Mouse (Mus musculus) forebrain, embryonic 15.5 days (tissue): ENCODE measurements around the gene Tgif2. TPM values are rescaled to one million over a fixed set of nuclear protein-coding genes. Genes with fewer than 3 reads are reported as not detected.
"Not testable (repeated sequence)": the region's sequence is repeated elsewhere in the genome, so short reads cannot be mapped to it uniquely, and the experiment has no call there.

Source experiments
- ATAC-seq: fragments of 200-750 bp; cut with Nextera tagmentation; replicated peaks from 2 replicates; pipeline ENCODE4 v1.8.0; 2017; ENCODE audit warnings: mild to moderate bottlenecking, moderate TSS enrichment, moderate library complexity
- H3K27ac ChIP-seq: fragments of 300-500 bp; sonication (generic); replicated peaks from 2 replicates; pipeline ENCODE4 v1.5.1; 2015; ENCODE audit warnings: mild to moderate bottlenecking, inconsistent platforms
- H3K27me3 ChIP-seq: fragments of 300-500 bp; sonication (generic); 2 replicates; pipeline ENCODE4 v1.6.1; 2015; ENCODE audit warnings: inconsistent platforms
- H3K36me3 ChIP-seq: fragments of 300-500 bp; sonication (generic); 2 replicates; pipeline ENCODE4 v1.6.1; 2015; ENCODE audit warnings: mild to moderate bottlenecking, inconsistent platforms
- H3K4me1 ChIP-seq: fragments of 300-500 bp; sonication (generic); 2 replicates; pipeline ENCODE4 v1.6.1; 2015; ENCODE audit warnings: inconsistent platforms
- H3K4me2 ChIP-seq: fragments of 300-500 bp; sonication (generic); replicated peaks from 2 replicates; pipeline ENCODE4 v1.6.1; 2015; ENCODE audit warnings: mild to moderate bottlenecking, inconsistent platforms
- H3K4me3 ChIP-seq: fragments of 300-500 bp; sonication (generic); 2 replicates; pipeline ENCODE4 v1.5.1; 2015; ENCODE audit warnings: mild to moderate bottlenecking, inconsistent platforms
- H3K9ac ChIP-seq: fragments of 300-500 bp; sonication (generic); replicated peaks from 2 replicates; pipeline ENCODE4 v1.6.1; 2015; ENCODE audit warnings: mild to moderate bottlenecking, inconsistent platforms
- H3K9me3 ChIP-seq: fragments of 300-500 bp; sonication (generic); 2 replicates; pipeline ENCODE4 v1.6.1; 2016; ENCODE audit warnings: inconsistent platforms
- WGBS: fragments of 180-500 bp; shearing (Covaris S2); methylation state at CpG from one replicate; pipeline ENCODE4 v1.1.7; 2015; ENCODE audit warnings: mixed read lengths; 5-methylcytosine and 5-hydroxymethylcytosine counted together
- polyA plus RNA-seq: library from polyadenylated mRNA; unstranded; fragments of >200 nt; fragmentation: Nextera tagmentation; extraction: Ambion mirVana; gene quantifications from 2 replicates; pipeline ENCODE4 v1.2.1, GENCODE M21; 2015

Tgif2 gene
- polyA plus RNA-seq, 1 experiment from 2014 or later: 42.4 TPM

DNA sequence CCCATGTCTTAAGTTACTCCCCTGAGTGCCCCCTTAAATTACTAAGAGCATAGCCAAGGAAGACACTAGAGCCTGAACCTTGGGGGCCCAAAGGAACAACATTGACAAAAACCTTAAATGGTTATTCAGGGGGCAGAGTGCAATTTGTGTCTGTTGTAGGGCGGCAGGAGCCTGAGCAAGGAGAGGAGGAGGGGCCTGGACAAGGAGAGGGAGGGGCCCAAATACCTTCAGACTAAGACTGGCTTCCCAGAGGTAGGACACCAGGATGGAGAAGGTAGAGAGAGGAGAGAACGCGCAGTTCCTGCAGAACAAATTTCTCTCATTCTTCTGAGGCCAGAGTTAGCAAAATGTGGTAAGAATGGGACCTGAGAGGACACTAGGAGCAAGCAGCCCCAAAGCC, 24.4 kb upstream of the Tgif2 start:
- 67% methylated on average over 3 of the region's 3 CpGs for whole genome bisulfite sequencing
- no peak for ATAC-seq

DNA sequence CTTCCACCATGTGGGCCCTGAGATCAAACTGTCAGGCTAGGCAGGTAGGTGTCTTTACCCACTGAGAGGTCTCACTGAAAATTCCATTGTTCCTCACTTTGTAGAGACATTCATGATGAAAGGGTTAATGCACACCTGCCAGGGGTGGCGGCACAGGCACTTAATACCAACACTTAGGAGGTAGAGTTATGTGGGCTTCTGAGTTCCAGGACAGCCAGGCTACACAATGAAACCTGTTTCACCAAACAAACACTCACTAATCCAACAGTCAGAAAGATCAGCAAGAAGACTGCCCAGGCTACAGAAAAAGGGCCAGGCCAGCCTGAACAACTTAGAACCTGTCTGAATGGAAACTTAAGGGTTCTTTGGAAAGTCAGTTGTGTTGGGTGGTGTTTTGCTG, 23.7 kb upstream of the Tgif2 start:
- Histone ChIP-seq H3K4me3 (no peak overlapping the region), H3K9ac (no peak overlapping the region), H3K27ac (no peak overlapping the region), H3K4me1 (no peaks in the 10 kb centered on the region), H3K4me2 (no peak overlapping the region), H3K9me3 (no peaks in the 10 kb centered on the region), H3K27me3 (no peaks in the 10 kb centered on the region), H3K36me3 (no peaks in the 10 kb centered on the region)
- 64% methylated on average over 1 of the region's 1 CpGs for WGBS
- ATAC-seq: no peak

More for the DNA sequence above, 24.4 kb upstream of the Tgif2 start:
- H3K4me2 ChIP-seq: no peak overlapping the region
- H3K27ac ChIP-seq: no peak overlapping the region
- H3K9me3 ChIP-seq: no peaks in the 10 kb centered on the region
- H3K9ac ChIP-seq: no peak overlapping the region
- H3K4me1 ChIP-seq: no peaks in the 10 kb centered on the region
- H3K36me3 ChIP-seq: no peaks in the 10 kb centered on the region
- H3K4me3 ChIP-seq: no peak overlapping the region
- H3K27me3 ChIP-seq: no peaks in the 10 kb centered on the region

DNA sequence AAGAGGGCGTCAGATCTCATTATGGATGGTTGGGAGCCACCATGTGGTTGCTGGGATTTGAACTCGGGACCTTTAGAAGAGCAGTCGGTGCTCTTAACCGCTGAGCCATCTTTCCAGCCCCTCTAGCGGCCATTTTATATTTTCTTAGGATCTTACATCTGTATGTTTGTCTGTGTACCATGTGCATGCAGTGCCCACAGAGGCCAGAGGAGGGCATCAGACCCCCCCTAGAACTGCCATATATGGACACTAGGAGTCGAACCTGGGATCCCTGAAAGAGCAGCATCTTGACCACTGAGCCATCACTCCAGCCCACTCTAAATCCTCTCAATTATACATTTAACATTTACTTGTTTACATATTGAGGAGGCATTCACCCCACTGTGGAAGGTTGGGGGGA, 14.7 kb upstream of the Tgif2 start:
- H3K4me2 ChIP-seq, H3K9ac ChIP-seq, H3K36me3 ChIP-seq, H3K27me3 ChIP-seq, ATAC-seq, H3K4me3 ChIP-seq, H3K9me3 ChIP-seq, H3K27ac ChIP-seq, H3K4me1 ChIP-seq: not testable (repeated sequence)
- 87% methylated on average over 6 of the region's 6 CpGs for WGBS

DNA sequence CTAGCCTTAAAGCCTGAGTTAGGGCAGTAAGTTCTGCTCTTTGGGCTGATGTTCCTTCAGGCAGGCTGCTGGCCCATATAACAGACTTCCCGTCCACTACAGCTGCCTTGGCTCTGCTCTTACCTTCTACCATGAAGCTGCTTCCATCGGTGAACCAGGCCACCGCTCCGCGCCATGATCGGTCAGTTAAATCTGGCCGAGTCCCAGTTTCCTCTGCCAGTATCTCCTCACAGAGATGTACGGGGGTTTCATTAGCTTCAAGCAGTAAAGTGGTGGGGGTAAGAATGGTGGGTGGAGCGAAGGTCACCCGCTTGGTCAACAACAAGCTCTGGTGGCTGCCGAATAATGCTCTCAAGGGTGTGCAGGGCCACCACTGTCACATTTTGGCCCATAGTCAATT, 5.5 kb upstream of the Tgif2 start:
- Histone ChIP-seq H3K36me3 (no peaks in the 10 kb centered on the region; the same call in 1 of the 2 replicates), H3K4me2 (no peak overlapping the region), H3K4me3 (no peak overlapping the region), H3K27me3 (no peaks in the 10 kb centered on the region), H3K4me1 (peaks cover under 1% of the 10 kb centered on the region), H3K9me3 (no peaks in the 10 kb centered on the region), H3K27ac (no peak overlapping the region), H3K9ac (no peak overlapping the region)
- WGBS: 97% methylated on average over 11 of the region's 11 CpGs
- no peak for ATAC-seq

DNA sequence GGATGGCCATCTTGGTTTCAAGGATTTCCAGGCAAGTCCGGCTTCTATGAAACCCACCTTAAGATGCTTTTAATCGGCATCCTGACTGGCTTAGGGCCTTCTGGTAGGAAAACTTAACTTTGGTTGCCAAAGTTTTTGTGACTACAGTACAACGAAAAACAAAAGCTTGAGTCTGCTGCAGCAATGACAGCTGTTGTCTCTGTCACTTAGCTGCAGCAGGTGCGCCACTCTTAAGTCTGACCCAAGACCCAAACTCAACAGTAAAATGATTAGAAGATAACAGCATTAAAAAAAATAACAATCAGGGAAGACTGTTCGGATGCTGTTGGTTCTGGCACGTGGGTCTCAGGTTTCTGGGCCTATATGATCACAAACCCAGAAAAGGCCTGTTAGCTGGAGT, 968 bp upstream of the Tgif2 start:
- no peak overlapping the region; the same call in 1 of the 2 replicates for H3K4me2 ChIP-seq
- H3K27me3 ChIP-seq: no peaks in the 10 kb centered on the region
- H3K9ac ChIP-seq: no peak overlapping the region; the same call in 1 of the 2 replicates
- no peaks in the 10 kb centered on the region for H3K36me3 ChIP-seq
- no peaks in the 10 kb centered on the region for H3K9me3 ChIP-seq
- peak overlapping the region; percentile 46; the same call in 1 of the 2 replicates for H3K27ac ChIP-seq
- WGBS: 58% methylated on average over 6 of the region's 6 CpGs
- peak overlapping the region; percentile 67; the same call in 1 of the 2 replicates for H3K4me3 ChIP-seq
- no peak for ATAC-seq
- H3K4me1 ChIP-seq: peaks cover 40% of the 10 kb centered on the region

DNA sequence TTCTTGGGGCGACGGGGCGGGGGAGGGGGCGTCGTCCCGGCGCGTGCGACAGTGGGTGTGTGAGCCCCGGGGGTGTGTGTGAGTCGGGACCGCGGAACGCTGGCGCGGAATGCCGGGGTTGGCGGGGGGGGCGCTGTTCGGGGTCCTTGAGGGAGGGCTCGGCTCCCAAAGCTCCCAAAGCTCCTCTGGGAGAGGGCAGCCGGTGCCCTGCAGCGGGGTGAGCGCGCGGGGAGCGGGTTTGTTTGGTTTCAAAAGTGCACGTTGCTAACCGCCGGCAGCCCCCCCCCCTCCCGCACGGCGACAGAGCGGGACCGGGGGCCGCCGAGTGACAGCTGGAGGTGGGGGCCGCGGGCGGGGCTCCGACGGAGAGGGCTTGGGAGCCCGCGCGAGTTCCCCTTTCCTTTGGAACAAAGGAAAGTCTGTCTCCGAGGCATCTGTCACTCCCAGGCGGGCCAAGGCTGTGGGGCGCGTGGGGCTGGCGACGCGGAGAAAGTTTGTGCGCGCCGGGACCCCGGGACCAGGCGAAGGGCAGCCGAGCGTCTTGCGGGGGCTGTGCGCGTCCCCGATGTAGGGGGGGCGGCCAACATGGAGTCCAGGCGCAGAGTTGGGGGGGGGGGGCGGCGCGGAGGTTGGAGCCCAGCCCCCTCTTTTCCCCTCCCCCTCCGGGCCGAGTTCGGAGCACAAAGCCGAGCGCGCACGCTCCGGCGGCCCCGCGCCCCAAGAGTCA, 657 bp downstream of the Tgif2 start:
- WGBS: under 1% methylated on average over 67 of the region's 79 CpGs
- Histone ChIP-seq H3K4me1 (peaks cover 54% of the 10 kb centered on the region), H3K9me3 (no peaks in the 10 kb centered on the region), H3K36me3 (no peaks in the 10 kb centered on the region), H3K4me3 (peak overlapping the region; percentile 67), H3K27me3 (no peaks in the 10 kb centered on the region), H3K4me2 (peak overlapping the region; percentile 90), H3K27ac (peak overlapping the region; percentile 86), H3K9ac (peak overlapping the region; percentile 72)
- peak; percentile 41 for ATAC-seq

- Histone ChIP-seq H3K4me2 (peak overlapping the region; percentile 90), H3K4me1 (peaks cover 58% of the 10 kb centered on the region), H3K36me3 (no peaks in the 10 kb centered on the region), H3K27me3 (no peaks in the 10 kb centered on the region), H3K9me3 (no peaks in the 10 kb centered on the region), H3K27ac (peak overlapping the region; percentile 86), H3K4me3 (peak overlapping the region; percentile 67), H3K9ac (peak overlapping the region; percentile 72)
- WGBS: under 1% methylated on average over 42 of the region's 42 CpGs
- ATAC-seq: peak; percentile 25
Observed at GRCm38 (mm10) chr2:156841028-156841840, 1.4 kb downstream of the Tgif2 start.

- H3K4me2 ChIP-seq: peak overlapping the region; percentile 90
- 3% methylated on average over 20 of the region's 20 CpGs for WGBS
- H3K27ac ChIP-seq: peak overlapping the region; percentile 86
- no peaks in the 10 kb centered on the region for H3K36me3 ChIP-seq
- peak overlapping the region; percentile 72 for H3K9ac ChIP-seq
- H3K27me3 ChIP-seq: no peaks in the 10 kb centered on the region
- peak; percentile 23 for ATAC-seq
- peak overlapping the region; percentile 67 for H3K4me3 ChIP-seq
- H3K4me1 ChIP-seq: peaks cover 58% of the 10 kb centered on the region
- no peaks in the 10 kb centered on the region for H3K9me3 ChIP-seq
Observed at GRCm38 (mm10) chr2:156841841-156842706, 2.3 kb downstream of the Tgif2 start.

DNA sequence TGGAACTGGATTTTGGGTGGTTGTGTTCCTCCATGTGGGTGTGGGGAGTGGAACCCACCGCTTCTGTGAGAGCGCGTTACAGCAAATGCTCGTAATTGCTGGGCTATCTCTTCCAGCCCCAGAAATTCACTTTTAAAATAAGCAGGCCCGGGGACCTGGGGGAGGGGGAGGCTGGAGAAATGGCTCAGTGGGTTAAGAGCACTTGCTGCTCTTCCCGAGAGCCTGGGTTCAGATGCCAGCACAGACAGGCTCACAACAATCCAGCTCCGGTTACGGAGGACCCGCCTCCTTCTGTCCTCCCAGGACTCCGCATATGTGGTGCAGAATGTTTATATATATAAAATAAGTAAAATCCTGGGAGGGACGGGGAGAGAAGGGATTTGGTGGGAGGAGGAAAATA, 2.9 kb downstream of the Tgif2 start:
- Histone ChIP-seq H3K27ac (peak overlapping the region; percentile 86), H3K9me3 (no peaks in the 10 kb centered on the region), H3K27me3 (no peaks in the 10 kb centered on the region), H3K9ac (no peak overlapping the region; the same call in 1 of the 2 replicates), H3K4me3 (peak overlapping the region; percentile 67), H3K4me2 (peak overlapping the region; percentile 90), H3K4me1 (peaks cover 63% of the 10 kb centered on the region), H3K36me3 (no peaks in the 10 kb centered on the region)
- no peak for ATAC-seq
- 11% methylated on average over 11 of the region's 11 CpGs for WGBS

DNA sequence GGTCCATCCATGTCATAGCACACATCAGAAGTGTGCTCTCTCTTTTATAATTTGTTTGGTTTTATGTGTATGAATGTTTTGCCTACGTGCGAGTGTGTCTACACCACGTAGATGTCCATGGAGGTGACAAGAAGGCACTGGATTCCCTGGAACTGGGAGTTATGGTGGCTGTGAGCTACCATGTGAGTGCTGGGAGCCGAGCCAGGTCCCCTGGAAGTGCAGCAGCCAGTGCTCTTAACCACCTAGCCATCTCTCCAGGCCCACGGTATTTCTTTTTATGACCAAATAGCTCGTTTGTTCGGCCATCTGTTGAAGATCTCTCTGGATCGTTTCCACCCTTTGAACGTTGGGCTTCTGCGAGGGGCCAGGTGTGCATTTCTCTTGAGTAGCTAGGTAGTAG, 3.5 kb downstream of the Tgif2 start:
- no peak overlapping the region for H3K9ac ChIP-seq
- no peak overlapping the region for H3K4me3 ChIP-seq
- ATAC-seq: no peak
- 62% methylated on average over 10 of the region's 10 CpGs for WGBS
- no peak overlapping the region for H3K27ac ChIP-seq
- no peaks in the 10 kb centered on the region for H3K36me3 ChIP-seq
- peaks cover 64% of the 10 kb centered on the region for H3K4me1 ChIP-seq
- H3K9me3 ChIP-seq: no peaks in the 10 kb centered on the region
- no peaks in the 10 kb centered on the region for H3K27me3 ChIP-seq
- peak overlapping the region; percentile 90 for H3K4me2 ChIP-seq

- peaks cover 63% of the 10 kb centered on the region for H3K4me1 ChIP-seq
- peak overlapping the region; percentile 12; the same call in 1 of the 2 replicates for H3K27ac ChIP-seq
- 0 out of 2 replicates have a peak, but pooled peaks cover 1% of the 10 kb centered on the region for H3K36me3 ChIP-seq
- ATAC-seq: no peak
- no peaks in the 10 kb centered on the region for H3K27me3 ChIP-seq
- H3K9ac ChIP-seq: no peak overlapping the region
- no peak overlapping the region for H3K4me3 ChIP-seq
- H3K4me2 ChIP-seq: no peak overlapping the region
- no peaks in the 10 kb centered on the region for H3K9me3 ChIP-seq
- 39% methylated on average over 10 of the region's 10 CpGs for WGBS
Observed at GRCm38 (mm10) chr2:156844715-156845114, 4.9 kb downstream of the Tgif2 start.
